Mouse (Mus musculus) cerebellum, adult 2 months (tissue): ENCODE data around the gene Srsf2.

ENCODE experiments used
- CTCF ChIP-seq: fragments of 200-500 bp; IDR thresholded peaks from 2 replicates; pipeline ENCODE4 v1.5.1; 2011; ENCODE audit warnings: low read depth, mild to moderate bottlenecking, control low read depth, low read length, moderate library complexity, borderline replicate concordance; ENCODE audit not compliant: insufficient read depth
- POLR2A ChIP-seq: fragments of 200-500 bp; IDR thresholded peaks from 2 replicates; pipeline ENCODE4 v1.6.1; 2011; ENCODE audit warnings: low read length, control low read depth, borderline replicate concordance; ENCODE audit not compliant: insufficient read depth

DNA sequence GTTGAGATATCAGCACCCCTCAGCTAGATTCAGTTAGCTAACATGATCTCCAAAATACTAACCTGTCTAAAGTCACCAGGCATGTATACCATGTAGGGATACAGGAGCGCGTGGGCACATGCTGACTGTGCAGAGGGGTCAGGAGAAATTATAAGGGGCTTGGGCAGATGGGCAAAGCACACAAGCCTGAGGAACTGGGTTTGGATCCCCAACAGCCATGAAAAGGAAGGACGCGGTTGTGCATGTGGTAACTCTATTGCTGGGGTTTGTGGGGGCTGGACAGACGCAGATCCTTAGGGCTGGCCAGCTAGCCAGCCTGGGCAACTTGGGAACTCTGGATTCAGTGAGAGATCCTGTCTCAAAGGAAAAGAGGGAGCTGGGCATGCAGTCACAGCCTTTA is 35.3 kb downstream of the Srsf2 start:
- TF ChIP-seq POLR2A (no peak), CTCF (no peak)
